Mouse (Mus musculus): ENCODE results near the gene Agrp.

- TF ChIP-seq CTCF (IDR thresholded peaks at IDR 0.05; ENCODE audit: low read depth) (no peak), EP300 (IDR thresholded peaks at IDR 0.05; ENCODE audit: low read depth) (no peak)
Observed at GRCm38 (mm10) chr8:105640511-105640910, 3.3 kb upstream of the Agrp start.

Measured in heart, postnatal 0 days (tissue).